29 mouse cellular contexts compared by ENCODE assay signal in the genomic region with DNA sequence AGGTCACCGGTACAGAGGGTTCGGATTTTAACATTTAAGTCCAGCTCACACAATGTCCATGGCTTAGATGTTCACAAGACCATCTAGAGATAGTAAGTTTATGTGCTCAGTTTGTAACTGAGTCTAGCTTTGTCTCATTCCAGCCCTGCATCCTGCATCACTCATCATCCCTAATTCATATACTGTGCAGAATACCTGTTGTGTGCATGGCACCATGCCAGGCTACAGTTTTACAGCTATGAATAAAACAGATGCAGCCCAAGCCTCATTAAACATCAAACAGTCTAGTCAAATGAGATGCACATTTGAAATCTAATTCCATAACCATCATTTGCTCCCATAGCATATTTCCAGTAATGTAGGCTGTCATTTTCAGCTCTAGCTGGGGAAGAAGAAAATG.
DNase-seq lines count a peak whose midpoint lies in the region; ATAC-seq and TF ChIP-seq lines count a peak whose summit lies in the region.
"Had no signal": no experiment of that assay in that cellular context is flagged by ENCODE, and none has a peak within 500 bp of the region (broad histone marks: within the 10 kb centered on the region; RNA-seq: fewer than 3 reads in every experiment).

No protein-coding gene starts in this region.

- TF ChIP-seq CTCF in left cerebral cortex, adult 2 months (IDR thresholded peaks at IDR 0.05), result no peak
- TF ChIP-seq CTCF in brain, embryonic 14.5 days (IDR thresholded peaks at IDR 0.05; ENCODE audit: borderline replicate concordance, extremely low read depth, insufficient read depth, insufficient read length), result no peak
- TF ChIP-seq CTCF in midbrain, postnatal 0 days (IDR thresholded peaks at IDR 0.05), result no peak

- peak; percentile 62; the same call in 1 of the 2 replicates for ATAC-seq in forebrain, embryonic 13.5 days
- no peak for ATAC-seq in forebrain, embryonic 11.5 days (replicated peaks; ENCODE audit: low FRiP score)
- ATAC-seq in midbrain, postnatal 0 days (ENCODE audit: low FRiP score), result peak; percentile 60
- ATAC-seq in monocyte, adult 5-6 weeks (replicated peaks; ENCODE audit: insufficient number of reproducible peaks, low FRiP score, low TSS enrichment, poor library complexity, severe bottlenecking), result no peak
- ATAC-seq: inflammation-experienced regulatory T-cells, adult 6 months had no signal

- WGBS in forebrain, embryonic 13.5 days, result 93% methylated on average over 2 of the region's 2 CpGs
- WGBS in forebrain, embryonic 11.5 days, result 93% methylated on average over 2 of the region's 2 CpGs
- 95% methylated on average over 2 of the region's 2 CpGs for WGBS in midbrain, postnatal 0 days

- intact Hi-C loops in left cerebral cortex, adult 2 months (cut with DNase I), result no loop called here
- intact Hi-C loops in left cerebral cortex, postnatal 36 days (cut with DNase I), result no loop called here

- H3K36me3 ChIP-seq in forebrain, embryonic 13.5 days (ENCODE audit: poor library complexity, severe bottlenecking), result no peaks in the 10 kb centered on the region
- no peaks in the 10 kb centered on the region for H3K36me3 ChIP-seq in forebrain, embryonic 11.5 days (ENCODE audit: control insufficient read depth, insufficient read depth, low read length)
- no peaks in the 10 kb centered on the region for H3K36me3 ChIP-seq in midbrain, postnatal 0 days (ENCODE audit: insufficient read depth, low read length)
- H3K36me3 ChIP-seq: embryonic facial prominence, embryonic 12.5 days; limb, embryonic 13.5 days; lung, embryonic 15.5 days; midbrain, embryonic 12.5 days had no signal

- no peak overlapping the region for H3K9ac ChIP-seq in forebrain, embryonic 13.5 days
- H3K9ac ChIP-seq in forebrain, embryonic 11.5 days (ENCODE audit: low read length), result no peak overlapping the region
- no peak overlapping the region for H3K9ac ChIP-seq in midbrain, postnatal 0 days (replicated peaks; ENCODE audit: low read length, poor library complexity, severe bottlenecking)
- H3K9ac ChIP-seq: embryonic facial prominence, embryonic 12.5 days; limb, embryonic 13.5 days; lung, embryonic 15.5 days; midbrain, embryonic 12.5 days had no signal

- H3K4me1 ChIP-seq in forebrain, embryonic 13.5 days, result peaks cover 10% of the 10 kb centered on the region
- no peaks in the 10 kb centered on the region; the same call in 1 of the 2 replicates for H3K4me1 ChIP-seq in forebrain, embryonic 11.5 days (replicated peaks; ENCODE audit: control insufficient read depth, insufficient read depth, low read length)
- no peaks in the 10 kb centered on the region; the same call in 1 of the 2 replicates for H3K4me1 ChIP-seq in midbrain, postnatal 0 days (ENCODE audit: insufficient read depth, low read length)

- no peak overlapping the region for H3K4me3 ChIP-seq in forebrain, embryonic 13.5 days
- H3K4me3 ChIP-seq in forebrain, embryonic 11.5 days (ENCODE audit: low read depth, low read length), result no peak overlapping the region
- no peak overlapping the region for H3K4me3 ChIP-seq in left cerebral cortex, adult 2 months
- no peak overlapping the region for H3K4me3 ChIP-seq in midbrain, postnatal 0 days (ENCODE audit: low read depth, low read length)
- H3K4me3 ChIP-seq: embryonic facial prominence, embryonic 12.5 days; limb, embryonic 13.5 days; lung, embryonic 15.5 days; midbrain, embryonic 12.5 days had no signal

- no peak overlapping the region for H3K4me2 ChIP-seq in forebrain, embryonic 13.5 days
- H3K4me2 ChIP-seq in forebrain, embryonic 11.5 days (ENCODE audit: low read depth, low read length, severe bottlenecking), result no peak overlapping the region
- H3K4me2 ChIP-seq in midbrain, postnatal 0 days (ENCODE audit: low read depth, low read length, poor library complexity, severe bottlenecking), result no peak overlapping the region
- H3K4me2 ChIP-seq: embryonic facial prominence, embryonic 12.5 days; heart, embryonic 11.5 days; limb, embryonic 13.5 days; liver, embryonic 11.5 days; lung, embryonic 15.5 days; midbrain, embryonic 12.5 days had no signal

- no peak overlapping the region for H3K27ac ChIP-seq in forebrain, embryonic 13.5 days
- H3K27ac ChIP-seq in forebrain, embryonic 11.5 days (ENCODE audit: low read depth, low read length), result no peak overlapping the region
- H3K27ac ChIP-seq in left cerebral cortex, adult 2 months, result no peak overlapping the region
- no peak overlapping the region for H3K27ac ChIP-seq in midbrain, postnatal 0 days (ENCODE audit: low read depth, low read length)
- H3K27ac ChIP-seq: embryonic facial prominence, embryonic 12.5 days; limb, embryonic 13.5 days; lung, embryonic 15.5 days; midbrain, embryonic 12.5 days had no signal

- no peak for TF ChIP-seq POLR2A in brain, embryonic 14.5 days (IDR thresholded peaks at IDR 0.05; ENCODE audit: borderline replicate concordance, extremely low read depth, insufficient read depth, insufficient read length, poor library complexity, severe bottlenecking)

- H3K9me3 ChIP-seq in forebrain, embryonic 13.5 days (replicated peaks), result no peaks in the 10 kb centered on the region
- no peaks in the 10 kb centered on the region for H3K9me3 ChIP-seq in forebrain, embryonic 11.5 days (ENCODE audit: control insufficient read depth, low read length)
- no peaks in the 10 kb centered on the region for H3K9me3 ChIP-seq in midbrain, postnatal 0 days (ENCODE audit: low read length)
- H3K9me3 ChIP-seq: limb, embryonic 13.5 days; lung, embryonic 15.5 days; midbrain, embryonic 12.5 days had no signal

- no peaks in the 10 kb centered on the region for H3K27me3 ChIP-seq in forebrain, embryonic 13.5 days
- H3K27me3 ChIP-seq in forebrain, embryonic 11.5 days (ENCODE audit: control insufficient read depth, insufficient read depth, low read length), result no peaks in the 10 kb centered on the region
- H3K27me3 ChIP-seq in midbrain, postnatal 0 days (ENCODE audit: insufficient read depth, low read length), result no peaks in the 10 kb centered on the region
- H3K27me3 ChIP-seq: CH12.LX; embryonic facial prominence, embryonic 12.5 days; limb, embryonic 13.5 days; lung, embryonic 15.5 days had no signal

- no peak for DNase-seq in forebrain, embryonic 11.5 days (ENCODE audit: low spot score)
- peak; percentile 3 for DNase-seq in left cerebral cortex, adult 2 months (ENCODE audit: extremely low spot score in 1 of 2, low spot score in 2 of 2)
- DNase-seq in left cerebral cortex, postnatal 36 days (ENCODE audit: low spot score in 2 of 2), result no peak
- peak; percentile 70 for DNase-seq in brain, embryonic 14.5 days (ENCODE audit: low read depth)
- peak; percentile 38 for DNase-seq in midbrain, postnatal 0 days (ENCODE audit: low spot score)
- DNase-seq in heart, adult 9 months (ENCODE audit: low spot score in 2 of 2), result no peak
- DNase-seq: adrenal gland, adult 8-10 months; cerebellum, adult 11 months; cerebellum, adult 9-10 months; embryo, embryonic 11 days; gastrocnemius, postnatal 25 days; heart, adult 11 months; heart, postnatal 36 days; kidney, adult 11 months; kidney, postnatal 14 days; layer of hippocampus, adult 9-11 months; right cerebral cortex, adult 18-20 months; spleen, adult 18-20 months; thymus, postnatal 25 days had no signal

Comparison
In these comparisons a context has a peak if more than half of its experiments do, and no peak if none do; other contexts are left out.
1. ATAC-seq: peak in forebrain, embryonic 13.5 days (single experiment) and midbrain, postnatal 0 days (single experiment); none in forebrain, embryonic 11.5 days (single experiment) and monocyte, adult 5-6 weeks (single experiment).
2. DNase-seq: peak in left cerebral cortex, adult 2 months (2 of 2), brain, embryonic 14.5 days (single experiment) and midbrain, postnatal 0 days (single experiment); none in forebrain, embryonic 11.5 days (single experiment), left cerebral cortex, postnatal 36 days (0 of 2) and heart, adult 9 months (0 of 2).